Mouse (Mus musculus) lung, adult 2 months (tissue): Measurements from ENCODE around the gene Hectd1.

ENCODE experiments used
- CTCF ChIP-seq: fragments of 200-500 bp; IDR thresholded peaks from 2 replicates; pipeline ENCODE4 v1.5.1; 2011; ENCODE audit warnings: mild to moderate bottlenecking, low read length, control low read depth; ENCODE audit not compliant: insufficient read depth
- POLR2A ChIP-seq: fragments of 200-500 bp; IDR thresholded peaks from 2 replicates; pipeline ENCODE4 v1.6.1; 2011; ENCODE audit warnings: low read depth, mild to moderate bottlenecking, control low read depth, low read length, borderline replicate concordance; ENCODE audit errors: extremely low read depth

GRCm38 (mm10) chr12:51844771-51845256 lies 15.5 kb upstream of the Hectd1 start:
- TF ChIP-seq CTCF (no peak), POLR2A (peak; percentile 89; the same call in 1 of the 2 replicates)
